33 mouse cellular contexts compared by ENCODE assay signal in the genomic region with DNA sequence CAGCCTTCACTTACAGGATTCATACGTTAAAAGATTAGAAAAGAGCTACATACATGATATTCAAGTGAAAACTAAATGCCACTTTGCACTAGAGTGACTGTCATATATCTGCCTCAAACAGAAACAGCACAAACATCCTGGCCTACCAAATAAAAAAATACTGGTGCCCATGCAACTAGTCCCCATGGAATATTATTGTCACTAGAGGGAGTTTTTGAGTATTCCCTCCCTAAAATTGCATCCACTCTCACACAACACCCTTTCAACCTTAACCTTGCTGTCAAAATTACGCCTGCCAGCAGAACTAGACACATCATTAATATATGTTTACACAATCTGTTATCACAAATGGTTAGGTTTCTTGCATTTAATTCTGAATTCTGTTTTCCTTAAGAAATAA. TPM values are rescaled to one million over a fixed set of nuclear protein-coding genes. Genes with fewer than 3 reads are reported as not detected.
A peak's percentile ranks its signal among the peaks of the same experiment; 100 is the strongest.
DNase-seq lines count a peak whose midpoint lies in the region; ATAC-seq and TF ChIP-seq lines count a peak whose summit lies in the region.
"Had no signal": no experiment of that assay in that cellular context is flagged by ENCODE, and none has a peak within 500 bp of the region (broad histone marks: within the 10 kb centered on the region; RNA-seq: fewer than 3 reads in every experiment).

No protein-coding gene starts in this region.

- no peak for TF ChIP-seq EP300 in liver, postnatal 0 days (IDR thresholded peaks at IDR 0.05; ENCODE audit: low read depth)

- WGBS in hindbrain, embryonic 15.5 days, result 84% methylated on average over 2 of the region's 2 CpGs
- WGBS in hindbrain, embryonic 11.5 days, result 94% methylated on average over 2 of the region's 2 CpGs
- WGBS in liver, postnatal 0 days (ENCODE audit: insufficient replicate concordance), result 78% methylated on average over 2 of the region's 2 CpGs
- WGBS in midbrain, postnatal 0 days, result 86% methylated on average over 2 of the region's 2 CpGs
- 92% methylated on average over 2 of the region's 2 CpGs for WGBS in midbrain, embryonic 10.5 days

- H3K4me2 ChIP-seq in hindbrain, embryonic 15.5 days, result peak overlapping the region; percentile 19; the same call in 1 of the 2 replicates
- no peak overlapping the region for H3K4me2 ChIP-seq in hindbrain, embryonic 11.5 days (replicated peaks; ENCODE audit: low read depth, low read length)
- no peak overlapping the region for H3K4me2 ChIP-seq in liver, postnatal 0 days (ENCODE audit: low read depth, low read length)
- no peak overlapping the region for H3K4me2 ChIP-seq in midbrain, postnatal 0 days (ENCODE audit: low read depth, low read length, poor library complexity, severe bottlenecking)
- H3K4me2 ChIP-seq: embryonic facial prominence, embryonic 12.5 days; forebrain, embryonic 12.5 days; limb, embryonic 15.5 days; liver, embryonic 15.5 days had no signal

- H3K27me3 ChIP-seq in hindbrain, embryonic 15.5 days, result no peaks in the 10 kb centered on the region
- H3K27me3 ChIP-seq in hindbrain, embryonic 11.5 days (ENCODE audit: control insufficient read depth, insufficient read depth, low read length), result no peaks in the 10 kb centered on the region
- H3K27me3 ChIP-seq in liver, postnatal 0 days (ENCODE audit: insufficient read depth, low read length), result peaks cover 6% of the 10 kb centered on the region; the same call in 1 of the 2 replicates
- H3K27me3 ChIP-seq in midbrain, postnatal 0 days (ENCODE audit: insufficient read depth, low read length), result no peaks in the 10 kb centered on the region
- no peaks in the 10 kb centered on the region for H3K27me3 ChIP-seq in midbrain, embryonic 10.5 days (ENCODE audit: low read depth, poor library complexity, severe bottlenecking)
- H3K27me3 ChIP-seq: embryonic facial prominence, embryonic 12.5 days; forebrain, embryonic 12.5 days; limb, embryonic 15.5 days; neural tube, embryonic 13.5 days had no signal

- peak; percentile 23 for TF ChIP-seq CTCF in liver, postnatal 0 days (IDR thresholded peaks at IDR 0.05; ENCODE audit: low read depth)
- peak; percentile 46 for TF ChIP-seq CTCF in midbrain, postnatal 0 days (IDR thresholded peaks at IDR 0.05)

- no peak for ATAC-seq in hindbrain, embryonic 15.5 days (ENCODE audit: low FRiP score, low read depth)
- no peak for ATAC-seq in hindbrain, embryonic 11.5 days (ENCODE audit: low FRiP score)
- ATAC-seq in liver, postnatal 0 days, result no peak
- ATAC-seq in midbrain, postnatal 0 days (ENCODE audit: low FRiP score), result no peak

- H3K36me3 ChIP-seq in hindbrain, embryonic 15.5 days, result no peaks in the 10 kb centered on the region
- H3K36me3 ChIP-seq in hindbrain, embryonic 11.5 days (ENCODE audit: control insufficient read depth, insufficient read depth, low read length), result no peaks in the 10 kb centered on the region
- no peaks in the 10 kb centered on the region for H3K36me3 ChIP-seq in liver, postnatal 0 days (replicated peaks; ENCODE audit: insufficient read depth, low read length)
- no peaks in the 10 kb centered on the region for H3K36me3 ChIP-seq in midbrain, postnatal 0 days (ENCODE audit: insufficient read depth, low read length)
- H3K36me3 ChIP-seq in midbrain, embryonic 10.5 days, result no peaks in the 10 kb centered on the region
- H3K36me3 ChIP-seq: embryonic facial prominence, embryonic 12.5 days; forebrain, embryonic 12.5 days; limb, embryonic 15.5 days; liver, embryonic 15.5 days; neural tube, embryonic 13.5 days had no signal

- no peak for DNase-seq in hindbrain, embryonic 11.5 days (ENCODE audit: low spot score)
- no peak for DNase-seq in liver, postnatal 0 days
- no peak for DNase-seq in liver
- DNase-seq in midbrain, postnatal 0 days (ENCODE audit: low spot score), result no peak
- DNase-seq in midbrain, embryonic 10.5 days (ENCODE audit: low spot score), result no peak
- no peak for DNase-seq in kidney, adult 18-20 months
- DNase-seq: adrenal gland, adult 8-10 months; B cell, adult 2 months; cerebellum, adult 11-12 months; cerebellum, postnatal 14 days; kidney, adult 8-10 months; kidney, postnatal 36 days; left cerebral cortex, postnatal 4 days; lung, postnatal 4 days; right cerebral cortex, adult 18-20 months; right cerebral cortex, postnatal 4 days; thymus, postnatal 25 days had no signal

- no peak overlapping the region for H3K4me3 ChIP-seq in hindbrain, embryonic 15.5 days
- H3K4me3 ChIP-seq in hindbrain, embryonic 11.5 days (ENCODE audit: low read depth, low read length), result no peak overlapping the region
- H3K4me3 ChIP-seq in liver, postnatal 0 days (ENCODE audit: low read depth, low read length), result no peak overlapping the region
- no peak overlapping the region for H3K4me3 ChIP-seq in midbrain, postnatal 0 days (ENCODE audit: low read depth, low read length)
- no peak overlapping the region for H3K4me3 ChIP-seq in midbrain, embryonic 10.5 days
- H3K4me3 ChIP-seq: embryonic facial prominence, embryonic 12.5 days; forebrain, embryonic 12.5 days; heart, embryonic 10.5 days; limb, embryonic 15.5 days; liver, embryonic 15.5 days; neural tube, embryonic 13.5 days had no signal

- peaks cover 35% of the 10 kb centered on the region for H3K4me1 ChIP-seq in hindbrain, embryonic 15.5 days (replicated peaks)
- H3K4me1 ChIP-seq in hindbrain, embryonic 11.5 days (replicated peaks; ENCODE audit: control insufficient read depth, insufficient read depth, low read length), result no peaks in the 10 kb centered on the region
- H3K4me1 ChIP-seq in liver, postnatal 0 days (ENCODE audit: insufficient read depth), result peaks cover 3% of the 10 kb centered on the region; the same call in 1 of the 2 replicates
- peaks cover 10% of the 10 kb centered on the region; the same call in 1 of the 2 replicates for H3K4me1 ChIP-seq in midbrain, postnatal 0 days (ENCODE audit: insufficient read depth, low read length)
- peaks cover 31% of the 10 kb centered on the region for H3K4me1 ChIP-seq in midbrain, embryonic 10.5 days

- no peak overlapping the region for H3K9ac ChIP-seq in hindbrain, embryonic 15.5 days
- H3K9ac ChIP-seq in hindbrain, embryonic 11.5 days (ENCODE audit: low read depth, low read length), result no peak overlapping the region
- H3K9ac ChIP-seq in liver, postnatal 0 days (replicated peaks), result no peak overlapping the region
- no peak overlapping the region for H3K9ac ChIP-seq in midbrain, postnatal 0 days (replicated peaks; ENCODE audit: low read length, poor library complexity, severe bottlenecking)
- H3K9ac ChIP-seq: embryonic facial prominence, embryonic 12.5 days; forebrain, embryonic 12.5 days; limb, embryonic 15.5 days; liver, embryonic 15.5 days; neural tube, embryonic 13.5 days had no signal

- H3K27ac ChIP-seq in hindbrain, embryonic 15.5 days (replicated peaks), result no peak overlapping the region
- no peak overlapping the region for H3K27ac ChIP-seq in hindbrain, embryonic 11.5 days (ENCODE audit: low read depth, low read length)
- no peak overlapping the region for H3K27ac ChIP-seq in liver, postnatal 0 days (ENCODE audit: low read depth)
- H3K27ac ChIP-seq in midbrain, postnatal 0 days (ENCODE audit: low read depth, low read length), result no peak overlapping the region
- H3K27ac ChIP-seq in midbrain, embryonic 10.5 days (replicated peaks), result no peak overlapping the region
- H3K27ac ChIP-seq: embryonic facial prominence, embryonic 12.5 days; forebrain, embryonic 12.5 days; heart, embryonic 10.5 days; limb, embryonic 15.5 days; liver, embryonic 15.5 days; neural tube, embryonic 13.5 days had no signal

- H3K9me3 ChIP-seq in hindbrain, embryonic 15.5 days, result no peaks in the 10 kb centered on the region
- no peaks in the 10 kb centered on the region for H3K9me3 ChIP-seq in hindbrain, embryonic 11.5 days (ENCODE audit: control insufficient read depth, low read length)
- no peaks in the 10 kb centered on the region for H3K9me3 ChIP-seq in liver, postnatal 0 days (ENCODE audit: low read length)
- H3K9me3 ChIP-seq in midbrain, postnatal 0 days (ENCODE audit: low read length), result no peaks in the 10 kb centered on the region
- H3K9me3 ChIP-seq in midbrain, embryonic 10.5 days (replicated peaks), result no peaks in the 10 kb centered on the region
- H3K9me3 ChIP-seq: embryonic facial prominence, embryonic 12.5 days; forebrain, embryonic 12.5 days; G1E; heart, embryonic 10.5 days; limb, embryonic 15.5 days; liver, embryonic 15.5 days; neural tube, embryonic 13.5 days had no signal

RNA-seq across cellular contexts. Expression of a gene that starts 2.6 kb away (rescaled TPM):
- polyA plus RNA-seq in hindbrain, embryonic 15.5 days (2015; fragmentation: Nextera tagmentation; extraction: Ambion mirVana), result 13.1 and 14.4 TPM in 2 replicates
- polyA plus RNA-seq in hindbrain, embryonic 11.5 days (2014; fragmentation: Nextera tagmentation; extraction: Ambion mirVana), result 13.9 and 16.6 TPM in 2 replicates
- 2.3 and 3.6 TPM in 2 replicates for polyA plus RNA-seq in liver, postnatal 0 days (2015; fragmentation: Nextera tagmentation; extraction: Ambion mirVana)
- total RNA-seq in midbrain, postnatal 0 days (2014; rRNA removed), result 25.1 and 32.1 TPM in 2 replicates
- 8.1 and 11.6 TPM in 2 replicates for polyA plus RNA-seq in midbrain, postnatal 0 days (2015; fragmentation: Nextera tagmentation; extraction: Ambion mirVana)
- polyA plus RNA-seq in midbrain, embryonic 10.5 days (2016; fragmentation: Nextera tagmentation; extraction: Ambion mirVana), result 10.9 and 12.1 TPM in 2 replicates

RNA-seq across cellular contexts. Expression of a gene that starts 28.9 kb away (rescaled TPM):
- polyA plus RNA-seq in hindbrain, embryonic 15.5 days (2015; fragmentation: Nextera tagmentation; extraction: Ambion mirVana), result not detected in 2 replicates
- not detected in 2 replicates for polyA plus RNA-seq in hindbrain, embryonic 11.5 days (2014; fragmentation: Nextera tagmentation; extraction: Ambion mirVana)
- polyA plus RNA-seq in liver, postnatal 0 days (2015; fragmentation: Nextera tagmentation; extraction: Ambion mirVana), result not detected in 2 replicates
- not detected in 2 replicates for total RNA-seq in midbrain, postnatal 0 days (2014; rRNA removed)
- polyA plus RNA-seq in midbrain, postnatal 0 days (2015; fragmentation: Nextera tagmentation; extraction: Ambion mirVana), result not detected in 2 replicates
- polyA plus RNA-seq in midbrain, embryonic 10.5 days (2016; fragmentation: Nextera tagmentation; extraction: Ambion mirVana), result not detected in 2 replicates
- total RNA-seq: adrenal gland, adult 8-10 months; CH12.LX; G1E; gastrocnemius, adult 8-10 months; hematopoietic stem cell, adult 5-6 weeks; left cerebral cortex, adult 8-10 months; left cerebral cortex, postnatal 4 days; megakaryocyte-erythroid progenitor cell, adult 5-6 weeks had no signal
- polyA plus RNA-seq: embryonic facial prominence, embryonic 12.5 days; forebrain, embryonic 12.5 days; G1E; gonadal fat pad, adult 2 months; heart, embryonic 10.5 days; heart, embryonic 16.5 days; limb, embryonic 15.5 days; liver, embryonic 15.5 days; neural tube, embryonic 13.5 days; stomach, embryonic 14.5 days had no signal
